Mouse (Mus musculus): ENCODE measurements around the gene Uqcrc1.

Uqcrc1 gene

GRCm38 (mm10) chr9:108985710-108986109 is 49.3 kb downstream of the Uqcrc1 start, which contains the start of gene Ucn2:
Ucn2 (plus strand) TSS chr9:108986010.
- no peak for DNase-seq (ENCODE audit: low spot score)

- no peak for DNase-seq (ENCODE audit: low spot score)
These were observed 51.4 kb downstream of the Uqcrc1 start for GRCm38 (mm10) chr9:108987704-108988350.

DNA sequence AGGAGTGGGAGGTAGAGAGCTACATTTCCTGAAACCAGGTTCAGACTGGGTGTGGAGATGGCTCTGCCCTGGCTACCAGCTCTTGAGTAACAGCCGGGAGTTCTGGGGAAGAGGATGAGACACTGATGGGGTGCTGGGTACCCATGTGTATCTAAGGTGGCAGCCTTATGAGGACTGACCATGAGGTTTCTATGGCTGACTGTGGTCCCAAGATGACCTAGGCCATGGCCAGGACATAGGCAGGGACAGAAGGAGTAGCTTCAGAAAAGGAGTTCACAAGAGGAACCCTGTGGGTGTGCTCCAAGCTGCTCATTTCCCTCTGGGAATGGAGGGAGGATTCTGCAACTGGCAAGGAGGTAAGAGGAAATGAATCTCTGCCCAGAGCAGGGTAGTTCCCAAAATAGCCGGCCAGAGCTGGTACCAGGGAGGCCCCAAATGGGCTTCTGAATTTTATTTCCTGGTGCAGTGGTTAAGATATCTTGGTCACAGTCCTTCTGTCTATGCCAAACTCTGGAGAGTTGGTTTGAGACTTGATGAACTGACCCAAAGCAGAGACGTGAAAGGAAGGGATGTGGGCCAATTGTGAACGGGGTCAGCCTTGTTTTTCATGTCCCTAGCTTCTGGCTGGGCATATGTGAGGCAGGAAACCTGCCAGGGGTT is 53.5 kb downstream of the Uqcrc1 start:
- no peak for DNase-seq (ENCODE audit: low spot score)

DNA sequence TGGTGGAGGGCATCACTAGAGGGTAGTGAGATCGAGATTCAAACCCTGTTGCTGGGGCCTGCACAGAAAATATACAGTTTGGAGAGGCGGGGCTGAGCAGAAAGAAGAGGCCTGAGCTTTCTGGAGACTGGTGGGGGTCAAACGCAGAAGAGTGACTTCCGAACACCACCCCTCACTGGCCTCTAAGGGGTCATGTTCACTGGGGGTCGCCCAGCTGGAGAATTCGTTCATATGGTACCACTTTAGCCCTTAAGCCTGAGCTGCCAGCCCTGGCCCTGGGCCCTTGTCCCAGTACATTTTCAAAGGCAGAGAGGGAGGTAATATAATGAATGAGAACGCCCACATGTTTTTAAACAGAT is 54.0 kb downstream of the Uqcrc1 start:
- DNase-seq (ENCODE audit: low spot score) = no peak

DNA sequence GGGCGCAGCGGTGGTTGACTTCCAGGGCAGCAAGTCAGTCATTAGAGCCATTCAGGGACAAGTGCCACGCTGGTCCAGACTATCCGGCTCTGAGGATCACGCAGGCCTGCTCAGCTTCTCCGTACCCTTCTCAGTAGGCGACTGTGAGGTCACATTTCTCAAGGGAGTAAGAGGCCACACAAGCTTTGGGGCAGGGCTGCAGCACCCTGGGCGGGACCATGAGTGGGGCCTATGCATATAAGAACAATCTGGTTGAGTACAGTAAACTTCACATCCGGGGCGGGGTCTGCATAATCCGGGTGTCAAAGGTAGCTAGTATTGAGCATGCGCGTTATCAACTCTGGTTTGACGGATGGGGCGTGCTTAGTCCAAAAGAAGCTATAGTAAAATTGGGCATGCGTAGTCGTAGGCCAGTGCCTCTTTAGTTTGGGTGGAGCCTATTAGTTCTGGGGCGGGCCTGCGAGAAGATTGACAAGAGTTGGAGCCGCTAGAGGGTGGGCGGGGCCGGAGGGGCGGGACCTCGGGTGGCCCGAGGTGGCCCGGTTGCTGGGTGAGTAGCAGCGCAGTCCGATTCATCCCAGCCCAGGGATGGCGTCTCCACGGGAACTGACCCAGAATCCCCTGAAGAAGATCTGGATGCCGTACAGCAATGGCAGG is 55.1 kb downstream of the Uqcrc1 start, which contains the start of gene Pfkfb4:
Gene Pfkfb4 (plus strand): TSS at position 351 of the 657 bp plus-strand sequence.
- peak; percentile 97 for DNase-seq (ENCODE audit: low spot score)

GRCm38 (mm10) chr9:108992085-108992469 is 55.6 kb downstream of the Uqcrc1 start:
- DNase-seq (ENCODE audit: low spot score) = no peak

DNA sequence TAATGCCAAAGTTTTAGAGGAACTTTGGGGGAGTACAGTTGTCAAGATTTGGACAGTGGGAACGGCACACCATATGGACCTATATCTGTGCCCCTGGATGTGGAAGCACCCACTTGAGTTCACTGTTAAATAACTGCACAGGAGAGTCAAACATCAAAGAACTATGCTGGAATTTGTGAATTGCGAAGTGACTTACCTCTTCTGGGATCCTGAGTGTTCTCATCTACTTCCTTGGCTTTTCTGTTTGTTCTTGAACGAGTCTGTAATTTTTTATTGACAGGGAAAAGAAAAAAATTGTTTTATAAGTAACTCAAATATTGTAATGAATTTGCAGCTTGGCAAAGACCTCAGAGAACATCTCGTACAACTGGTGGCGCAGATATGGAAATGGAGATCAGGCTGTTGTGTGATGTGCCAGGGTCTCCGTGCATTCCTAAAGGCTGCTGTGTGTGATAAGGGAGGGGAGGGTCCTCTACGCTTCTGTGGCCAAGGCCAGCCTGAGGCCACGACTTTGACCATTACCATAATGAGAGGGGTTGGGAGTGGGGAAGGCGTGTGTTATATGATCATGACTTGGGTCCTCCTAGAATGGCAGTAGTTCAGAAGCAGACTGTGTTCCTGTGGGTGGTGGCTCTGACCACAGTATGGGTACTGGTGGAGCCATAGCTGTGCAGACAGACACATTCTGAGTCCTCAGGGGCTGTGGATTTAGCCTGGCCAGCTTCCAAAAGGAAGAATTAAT is 56.4 kb downstream of the Uqcrc1 start:
- no peak for DNase-seq (ENCODE audit: low spot score)

- DNase-seq (ENCODE audit: low spot score) = no peak
These were observed 60.0 kb downstream of the Uqcrc1 start for GRCm38 (mm10) chr9:108996411-108996810.

DNA sequence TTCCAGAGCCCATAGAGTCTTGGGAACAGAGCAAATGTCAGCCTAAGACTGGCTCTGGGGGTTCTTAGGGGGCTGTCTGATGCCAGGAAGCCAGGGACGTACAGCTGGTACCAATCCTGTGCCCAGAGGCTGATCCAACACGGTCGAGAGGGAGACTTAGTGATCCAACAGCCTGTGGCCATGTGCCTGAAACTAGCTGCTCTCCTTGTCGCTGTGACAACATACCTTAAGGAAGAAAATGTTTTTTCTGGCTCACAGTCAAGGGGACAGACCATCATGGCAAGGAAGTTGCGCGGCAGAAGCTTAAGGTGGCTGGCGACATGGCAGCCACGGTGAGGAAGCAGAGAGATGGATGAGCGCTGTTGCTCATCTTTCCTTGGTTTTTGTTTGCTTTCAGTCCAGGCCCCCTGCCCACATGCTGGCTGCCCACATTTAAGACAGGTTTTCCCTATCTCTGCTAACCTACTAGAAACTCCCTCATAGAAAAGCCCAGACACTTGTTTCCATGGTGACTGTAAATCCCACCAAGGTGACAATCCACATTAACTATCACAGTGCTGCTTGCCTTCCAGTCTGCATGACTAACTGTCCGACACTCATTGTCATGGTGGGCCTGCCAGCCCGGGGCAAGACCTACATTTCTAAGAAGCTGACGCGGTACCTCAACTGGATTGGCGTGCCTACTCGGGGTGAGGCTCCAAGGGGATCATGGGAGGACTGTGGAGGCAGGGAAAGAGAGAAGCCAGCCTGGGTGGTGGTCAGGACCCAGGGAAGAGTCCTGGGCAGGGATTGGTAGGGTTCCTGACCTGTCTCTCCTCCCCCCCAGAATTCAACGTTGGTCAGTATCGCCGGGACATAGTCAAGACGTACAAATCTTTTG is 62.1 kb downstream of the Uqcrc1 start:
- no peak for DNase-seq (ENCODE audit: low spot score)

DNA sequence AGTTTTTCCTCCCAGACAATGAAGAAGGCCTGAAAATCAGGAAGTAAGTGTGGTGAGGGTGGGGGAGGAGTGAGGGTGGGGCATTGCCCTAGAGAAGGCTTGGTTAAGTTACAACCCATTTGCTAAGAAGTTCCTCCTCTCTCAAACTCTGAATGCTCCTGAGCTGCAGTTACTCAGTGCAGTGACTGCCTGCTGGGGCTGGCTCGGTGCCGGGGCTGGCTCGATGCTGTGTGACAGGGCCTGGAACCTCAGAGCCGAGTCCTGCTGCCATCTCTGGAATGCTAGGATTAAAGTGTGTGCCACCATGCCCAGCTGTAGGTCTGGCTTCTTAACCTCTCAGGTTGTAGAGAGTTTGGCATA is 62.7 kb downstream of the Uqcrc1 start:
- DNase-seq (ENCODE audit: low spot score) = no peak
